Mouse (Mus musculus): ENCODE data around the gene Kansl1l. TPM values are rescaled to one million over a fixed set of nuclear protein-coding genes. Genes with fewer than 3 reads are reported as not detected.

Kansl1l gene
- 10 to 100 TPM; 20.3 to 22.5 (median 20.9) TPM for total RNA-seq (2022)

GRCm38 (mm10) chr1:66817453-66817839 is at the start of gene Kansl1l:
Gene Kansl1l, minus strand, starts transcription at chr1:66817562.
- peak; percentile 81 to 91 for DNase-seq (ENCODE audit: low spot score in 2 of 2)

- no peak for DNase-seq (ENCODE audit: low spot score in 2 of 2)
Observed at GRCm38 (mm10) chr1:66865633-66866032, 48.3 kb upstream of the Kansl1l start.

- DNase-seq (ENCODE audit: low spot score in 2 of 2): no peak
Observed at GRCm38 (mm10) chr1:66863741-66864495, 46.6 kb upstream of the Kansl1l start.

- peak; percentile 63 to 65 for DNase-seq (ENCODE audit: low spot score in 2 of 2)
Observed at GRCm38 (mm10) chr1:66862712-66863511, 45.5 kb upstream of the Kansl1l start, which contains the start of gene Acadl. Gene Acadl, minus strand, starts transcription at chr1:66863277.

- no peak for DNase-seq (ENCODE audit: low spot score in 2 of 2)
Observed at GRCm38 (mm10) chr1:66861764-66862672, 44.7 kb upstream of the Kansl1l start.

GRCm38 (mm10) chr1:66847506-66847905 is 30.1 kb upstream of the Kansl1l start:
- no peak for DNase-seq (ENCODE audit: low spot score in 2 of 2)

GRCm38 (mm10) chr1:66845690-66846318 is 28.4 kb upstream of the Kansl1l start:
- DNase-seq (ENCODE audit: low spot score in 2 of 2): no peak

- no peak for DNase-seq (ENCODE audit: low spot score in 2 of 2)
Observed at GRCm38 (mm10) chr1:66841938-66842337, 24.6 kb upstream of the Kansl1l start.

- DNase-seq (ENCODE audit: low spot score in 2 of 2): no peak
Observed at GRCm38 (mm10) chr1:66841510-66841909, 24.1 kb upstream of the Kansl1l start.

GRCm38 (mm10) chr1:66839755-66840438 is 22.5 kb upstream of the Kansl1l start:
- DNase-seq (ENCODE audit: low spot score in 2 of 2): no peak

GRCm38 (mm10) chr1:66839135-66839534 is 21.8 kb upstream of the Kansl1l start:
- no peak for DNase-seq (ENCODE audit: low spot score in 2 of 2)

GRCm38 (mm10) chr1:66838184-66839042 is 21.1 kb upstream of the Kansl1l start:
- DNase-seq (ENCODE audit: low spot score in 2 of 2): peak; percentile 42 to 79

- no peak for DNase-seq (ENCODE audit: low spot score in 2 of 2)
Observed at GRCm38 (mm10) chr1:66837207-66837606, 19.8 kb upstream of the Kansl1l start.

- DNase-seq (ENCODE audit: low spot score in 2 of 2): no peak
Observed at GRCm38 (mm10) chr1:66832636-66833165, 15.3 kb upstream of the Kansl1l start.

GRCm38 (mm10) chr1:66831824-66832600 is 14.7 kb upstream of the Kansl1l start:
- no peak for DNase-seq (ENCODE audit: low spot score in 2 of 2)

GRCm38 (mm10) chr1:66829400-66830080 is 12.2 kb upstream of the Kansl1l start:
- no peak for DNase-seq (ENCODE audit: low spot score in 2 of 2)

- no peak for DNase-seq (ENCODE audit: low spot score in 2 of 2)
Observed at GRCm38 (mm10) chr1:66821966-66822365, 4.6 kb upstream of the Kansl1l start.

GRCm38 (mm10) chr1:66820241-66820640 is 2.9 kb upstream of the Kansl1l start:
- DNase-seq (ENCODE audit: low spot score in 2 of 2): no peak

Data from layer of hippocampus, adult 8-10 months (tissue).